Mouse (Mus musculus) MN1 (cell line): ENCODE results near the gene 4930435E12Rik.
A peak's percentile ranks its signal among the peaks of the same experiment; 100 is the strongest.
"Not testable (repeated sequence)": the region's sequence is repeated elsewhere in the genome, so short reads cannot be mapped to it uniquely, and the experiment has no call there.

Experiments used
- DNase-seq: peaks from one replicate; pipeline ENCODE4 v3.0.0-alpha.2; 2016; ENCODE audit warnings: low spot score

4930435E12Rik gene

DNA sequence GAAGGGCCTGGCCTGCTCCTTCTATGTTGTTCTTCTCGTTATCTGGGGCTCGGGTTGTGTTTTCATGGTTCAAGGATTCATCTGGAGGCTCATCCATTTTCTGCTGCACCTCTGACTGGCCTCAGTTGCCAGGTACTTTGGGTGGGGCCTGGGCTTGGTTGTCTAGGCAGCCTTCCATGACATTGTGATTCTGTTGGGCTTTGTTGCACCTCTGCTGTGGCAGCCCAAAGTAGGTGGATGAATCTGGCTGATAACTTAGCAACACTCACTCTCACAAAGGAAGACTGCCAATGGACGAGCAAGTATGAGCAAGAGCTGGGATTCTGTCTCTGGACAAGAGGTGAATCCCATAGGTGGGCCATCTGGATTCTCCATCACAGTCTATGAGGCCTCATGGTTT, at the start of gene 4930435E12Rik:
TSS of gene 4930435E12Rik (minus strand) at position 101 of the 400 bp plus-strand sequence.
- DNase-seq: no peak

- no peak for DNase-seq
Observed at GRCm38 (mm10) chr16:38874481-38874880, 45.9 kb upstream of the 4930435E12Rik start.

DNA sequence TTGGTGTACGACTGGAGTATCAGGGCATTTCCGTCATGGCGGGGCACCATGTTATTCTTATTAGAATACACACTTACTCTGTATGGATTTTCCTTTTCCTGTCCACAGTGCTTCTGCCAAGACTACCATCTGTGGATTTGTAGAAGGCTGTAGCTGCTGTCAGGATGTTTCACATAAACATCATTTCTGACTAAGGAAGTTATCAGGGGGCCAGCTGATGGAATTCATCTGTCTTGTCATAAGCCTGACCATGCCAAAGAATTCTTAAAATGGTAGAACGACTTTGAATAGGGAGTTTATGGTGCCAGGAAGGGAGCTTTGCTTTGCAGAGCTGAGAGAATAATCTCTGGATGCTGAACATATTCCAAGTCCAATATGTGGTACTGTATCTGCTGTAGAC, 44.7 kb upstream of the 4930435E12Rik start:
- DNase-seq: no peak

DNA sequence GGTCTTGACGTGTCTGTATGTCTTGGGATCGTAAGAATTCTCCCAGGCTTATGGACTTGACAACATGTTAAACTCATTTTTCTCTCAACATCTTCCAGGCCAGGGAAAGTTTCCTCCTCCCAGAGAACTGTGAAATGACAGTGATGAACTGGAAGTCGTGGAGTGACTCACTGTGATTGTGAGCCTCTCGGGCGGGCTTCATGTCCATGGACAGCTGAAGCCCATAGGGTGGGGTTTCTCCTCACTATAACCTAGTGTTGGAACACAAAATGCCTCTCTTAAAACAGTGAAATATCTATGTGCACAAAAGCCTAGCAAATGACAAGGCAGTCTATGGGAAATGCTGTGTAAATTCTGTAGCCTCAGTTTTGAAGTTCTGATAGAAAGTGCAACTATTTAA, 35.8 kb upstream of the 4930435E12Rik start:
- DNase-seq: no peak

GRCm38 (mm10) chr16:38860548-38860947, 32.0 kb upstream of the 4930435E12Rik start:
- no peak for DNase-seq

DNA sequence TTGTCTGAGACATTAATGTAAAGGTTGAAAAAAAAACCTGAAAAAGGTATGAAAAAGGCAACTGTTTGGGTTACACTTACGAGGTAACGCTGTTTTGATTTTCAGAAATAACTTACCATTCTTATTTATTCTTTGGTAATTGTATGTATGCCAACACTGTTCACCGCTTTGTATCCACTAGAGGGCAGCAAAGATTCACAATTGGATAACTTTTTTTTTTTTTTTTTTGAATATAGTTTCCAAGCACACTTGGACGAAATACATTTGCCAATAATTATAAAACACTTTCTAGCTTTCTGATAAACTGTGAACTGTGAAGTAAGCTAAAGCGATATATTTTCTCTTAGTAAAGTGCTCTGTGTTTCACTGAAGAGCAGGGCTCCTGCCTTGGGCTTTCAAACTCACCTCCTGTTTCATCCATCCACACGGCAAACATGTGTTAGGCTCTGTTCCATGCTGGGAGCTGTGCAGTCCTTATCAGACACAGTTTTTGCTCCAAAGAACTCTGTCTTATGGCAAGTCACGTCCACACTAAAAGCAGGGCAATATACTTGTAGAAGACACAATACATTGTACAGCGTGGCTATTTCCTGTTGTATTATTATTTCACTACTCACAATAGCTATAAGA, 29.7 kb upstream of the 4930435E12Rik start:
- peak; percentile 41 for DNase-seq

- DNase-seq: peak; percentile 6
Observed at GRCm38 (mm10) chr16:38812521-38812920, 16.0 kb downstream of the 4930435E12Rik start.

- DNase-seq: no peak
Observed at GRCm38 (mm10) chr16:38810196-38810595, 18.4 kb downstream of the 4930435E12Rik start.

DNA sequence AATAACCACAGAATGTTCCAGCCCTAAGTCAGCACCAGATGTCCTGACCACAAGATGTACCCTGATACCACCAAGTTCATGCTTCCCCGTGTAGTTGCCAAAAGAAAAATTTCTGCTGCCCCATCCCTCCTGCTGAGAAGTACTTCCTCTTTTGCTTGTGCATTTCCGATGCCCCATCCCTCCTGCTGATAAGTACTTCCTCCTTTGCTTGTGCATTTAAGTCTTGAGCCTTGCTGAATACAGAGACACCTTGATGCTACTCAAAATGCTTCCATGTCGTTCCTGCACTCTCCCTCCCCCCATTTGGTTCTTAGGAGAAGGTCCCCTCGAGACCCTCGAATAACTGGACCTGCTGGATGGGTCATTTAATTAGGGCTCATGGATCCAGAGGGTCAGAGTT, 20.8 kb downstream of the 4930435E12Rik start:
- DNase-seq: not testable (repeated sequence)

DNA sequence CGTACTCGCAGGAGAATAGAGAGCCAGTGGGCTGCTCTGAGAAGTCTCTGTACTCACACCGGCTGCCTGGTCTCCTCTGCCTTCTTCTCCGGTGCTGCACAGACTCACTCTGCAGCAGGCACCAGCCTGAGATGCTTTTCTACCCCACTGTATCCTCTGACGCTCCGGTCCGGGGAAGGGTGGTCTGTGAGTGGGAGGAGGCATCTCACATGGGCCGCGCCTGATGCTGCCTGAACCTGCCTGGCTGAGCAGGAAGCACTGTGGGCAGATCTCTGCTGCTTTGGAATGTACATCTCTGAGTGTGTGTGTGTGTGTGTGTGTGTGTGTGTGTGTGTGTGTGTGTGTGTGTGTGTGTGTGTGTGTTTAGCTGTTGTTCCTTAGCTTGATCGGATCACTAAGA, 28.5 kb downstream of the 4930435E12Rik start, which contains the start of gene Upk1b:
TSS of gene Upk1b (minus strand) at position 238 of the 400 bp plus-strand sequence.
- DNase-seq: no peak

DNA sequence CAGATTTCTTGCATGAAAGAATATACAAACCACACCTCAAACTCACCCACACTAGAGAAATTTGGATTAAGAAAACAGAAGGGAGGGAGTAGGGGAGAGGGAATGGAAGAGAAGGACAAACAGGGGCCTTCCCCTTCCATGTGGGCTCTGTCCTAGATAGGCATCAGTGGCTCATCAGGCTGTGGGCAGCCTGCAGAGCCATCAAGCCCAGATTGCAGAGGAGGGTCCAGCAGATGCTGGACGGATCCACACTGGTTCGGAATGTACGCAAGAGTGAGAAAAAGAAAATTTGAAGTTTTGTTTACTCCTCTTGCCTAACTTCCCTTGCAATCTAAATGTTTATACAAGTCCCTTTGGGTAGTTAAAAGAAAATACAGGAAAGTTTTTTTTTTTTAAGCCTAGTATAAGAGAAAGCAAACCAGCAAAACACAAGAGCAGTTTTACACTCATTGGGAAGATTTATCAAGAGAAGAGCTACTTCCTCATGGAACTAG, 29.5 kb downstream of the 4930435E12Rik start:
- DNase-seq: no peak

DNA sequence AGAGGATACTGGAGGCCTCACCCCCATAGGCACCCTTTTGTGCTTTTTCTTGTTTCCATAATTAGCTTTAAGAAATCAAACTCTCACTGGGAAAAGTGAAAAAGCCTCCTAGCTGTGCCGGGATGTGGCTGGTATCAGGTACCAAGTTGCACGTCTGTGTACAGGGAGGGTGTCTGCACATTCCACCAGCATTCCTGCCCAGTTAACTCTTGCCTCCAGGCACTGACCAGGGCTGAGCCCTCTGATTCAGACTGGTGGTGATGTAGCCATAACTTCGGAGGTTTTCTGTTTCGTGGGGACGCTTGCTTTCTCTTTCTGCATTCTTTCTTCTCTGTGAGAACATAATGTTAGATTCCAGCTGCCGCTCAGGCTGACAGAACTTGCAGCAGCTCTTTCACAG, 35.4 kb downstream of the 4930435E12Rik start:
- DNase-seq: no peak

- no peak for DNase-seq
Observed at GRCm38 (mm10) chr16:38789966-38790365, 38.6 kb downstream of the 4930435E12Rik start.

DNA sequence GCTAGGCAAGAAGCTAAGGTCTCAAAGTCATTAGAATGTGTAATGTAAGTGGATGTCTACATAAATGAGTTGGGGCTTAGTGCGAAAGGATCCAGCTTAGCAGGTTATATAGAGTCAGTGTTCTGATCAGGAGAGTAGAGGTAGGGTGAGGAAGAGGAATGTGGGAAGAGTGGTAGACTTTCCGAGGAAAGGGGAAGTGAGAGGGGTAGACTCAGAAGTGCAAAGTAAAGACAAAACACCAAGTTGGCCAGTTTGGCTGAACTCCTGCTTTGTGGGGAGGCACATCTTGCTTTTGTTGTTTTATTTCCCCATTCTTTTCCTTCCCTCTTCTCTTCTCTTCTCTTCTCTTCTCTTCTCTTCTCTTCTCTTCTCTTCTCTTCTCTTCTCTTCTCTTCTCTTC, 39.5 kb downstream of the 4930435E12Rik start:
- DNase-seq: no peak

DNA sequence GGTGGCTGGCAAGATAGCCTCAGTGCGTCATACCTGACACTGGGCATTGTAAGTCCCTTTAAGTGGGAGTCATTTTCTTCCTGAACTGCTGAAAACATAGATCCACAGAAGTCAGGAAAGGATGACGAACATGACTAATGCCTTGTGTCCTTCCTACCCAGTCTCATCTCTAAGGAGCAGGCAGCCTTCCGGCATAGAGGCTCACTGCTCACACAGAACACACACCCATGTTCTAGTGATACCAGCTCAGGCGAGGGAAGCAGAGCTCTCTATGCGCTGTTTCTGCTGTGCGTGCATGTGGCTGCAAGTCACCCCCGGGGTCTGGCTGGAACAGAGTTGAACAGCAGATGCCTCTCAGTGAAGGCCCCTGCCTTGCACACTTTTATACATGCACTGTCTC, 43.2 kb downstream of the 4930435E12Rik start:
- DNase-seq: no peak

GRCm38 (mm10) chr16:38782524-38783067, 46.0 kb downstream of the 4930435E12Rik start:
- no peak for DNase-seq

- no peak for DNase-seq
Observed at GRCm38 (mm10) chr16:38781946-38782345, 46.6 kb downstream of the 4930435E12Rik start.

- DNase-seq: no peak
Observed at GRCm38 (mm10) chr16:38780960-38781572, 47.5 kb downstream of the 4930435E12Rik start.

- DNase-seq: no peak
Observed at GRCm38 (mm10) chr16:38776342-38776741, 52.2 kb downstream of the 4930435E12Rik start.

DNA sequence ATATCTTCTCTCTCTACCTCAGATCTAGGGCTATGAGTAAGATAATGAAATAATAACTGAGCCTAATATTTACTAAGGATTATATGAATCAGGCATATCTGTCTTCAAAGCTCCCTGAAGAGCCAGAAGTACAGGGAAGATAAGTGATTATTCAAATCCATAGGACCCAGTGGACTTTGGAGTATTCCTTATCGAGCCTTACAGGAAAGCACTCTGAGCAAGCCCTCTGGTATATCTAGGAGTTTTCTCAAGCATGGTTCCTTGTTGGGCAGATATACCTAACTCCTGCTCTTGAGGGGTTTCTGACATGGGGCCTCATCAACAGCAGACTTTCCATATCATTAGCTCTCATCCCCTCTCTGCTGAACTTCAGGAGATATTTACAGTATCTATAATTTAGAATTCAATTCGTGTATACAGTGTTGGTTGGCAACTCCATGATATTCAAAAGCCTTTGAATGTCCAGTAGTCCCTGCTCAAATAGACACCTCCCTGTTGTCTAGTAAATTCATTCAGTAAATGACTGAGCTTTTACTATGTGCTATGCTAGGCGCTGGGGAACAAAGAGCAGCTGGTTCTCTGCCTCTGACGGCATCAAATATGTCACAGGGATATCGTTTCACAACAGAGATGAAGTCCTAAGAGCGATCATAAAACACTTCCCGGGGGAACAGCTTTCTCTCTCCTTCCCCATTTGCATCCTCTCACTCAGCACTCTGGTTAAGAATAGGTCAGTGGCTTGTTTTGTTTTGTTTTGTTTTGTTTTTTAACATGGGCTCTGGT, 53.4 kb downstream of the 4930435E12Rik start:
- no peak for DNase-seq

DNA sequence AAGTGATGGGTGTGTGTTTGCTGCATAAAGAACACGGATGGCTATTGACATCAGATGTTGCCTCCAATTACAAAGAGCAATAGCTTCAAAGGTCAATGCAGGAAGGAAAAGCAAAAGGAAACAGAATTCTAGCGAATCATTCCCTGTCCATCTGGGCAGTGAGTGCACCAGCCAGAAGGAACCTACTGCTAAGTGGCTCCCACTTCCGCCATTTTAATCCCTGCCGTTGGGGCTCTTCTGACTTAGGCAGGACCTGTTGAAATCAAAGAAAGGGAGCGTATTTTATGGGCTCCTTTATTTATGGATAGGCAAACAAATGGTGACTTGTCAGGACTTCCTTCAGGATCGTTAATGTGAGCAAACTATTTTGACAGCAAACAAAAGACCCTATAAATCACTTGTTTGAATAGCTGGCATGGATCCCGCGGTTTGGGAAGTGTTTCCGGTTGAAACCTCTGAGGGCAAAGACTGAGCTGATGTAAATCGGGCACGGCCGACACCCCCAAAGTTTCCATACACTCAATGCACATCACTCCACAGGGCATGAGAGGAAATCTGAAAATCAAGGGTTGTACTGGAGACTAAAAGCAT, 55.5 kb downstream of the 4930435E12Rik start:
- no peak for DNase-seq

- DNase-seq: no peak
Observed at GRCm38 (mm10) chr16:38771145-38771544, 57.4 kb downstream of the 4930435E12Rik start.
